Mouse (Mus musculus) liver, adult 2 months (tissue): ENCODE results near the gene Casq2.

Experiments
- CTCF ChIP-seq: fragments of 200-500 bp; IDR thresholded peaks from 2 replicates; pipeline ENCODE4 v1.5.1; 2011; ENCODE audit warnings: low read depth, low read length, control low read depth
- POLR2A ChIP-seq: fragments of 200-500 bp; IDR thresholded peaks from 2 replicates; pipeline ENCODE4 v1.6.1; 2011; ENCODE audit warnings: low read length, control low read depth; ENCODE audit not compliant: insufficient read depth; ENCODE audit errors: extremely low read depth

- TF ChIP-seq POLR2A, result no peak
- TF ChIP-seq CTCF, result no peak
These were observed 88.1 kb downstream of the Casq2 start for GRCm38 (mm10) chr3:102174118-102174865.
